Mouse (Mus musculus) adrenal gland (tissue): Measurements from ENCODE around the gene Rpl3.
"Not testable (repeated sequence)": the region's sequence is repeated elsewhere in the genome, so short reads cannot be mapped to it uniquely, and the experiment has no call there.

Experiments used
- intact Hi-C: fragments of 180-260 bp; cut with DNase I; formaldehyde crosslinking; loops from one replicate; pipeline ENCODE4 v1.15.1; 2025
- long read RNA-seq, 2 experiments: library from polyadenylated mRNA; unstranded; transcript quantifications; one replicate each; pipeline ENCODE4 v2.0.0; 2020; ENCODE audit warnings: borderline replicate concordance in 1 of 2; ENCODE audit not compliant: insufficient replicate concordance in 1 of 2

The Rpl3 gene
- long read RNA-seq, experiment 1, transcript Rpl3-201 (10 exons, 1,351 nt), result major isoform, 1,253 of 1,305 reads
- long read RNA-seq, experiment 1, transcript Rpl3-204 (9 exons, 1,877 nt), result minor isoform, 15 of 1,305 reads
- long read RNA-seq, experiment 1, partial matches to known transcripts, result 18 of 1,305 reads
- long read RNA-seq, experiment 1, other reads (novel, unspliced or antisense), result 19 of 1,305 reads
- long read RNA-seq, experiment 2, transcript Rpl3-204 (9 exons, 1,877 nt), result minor isoform, 15 of 1,196 reads
- long read RNA-seq, experiment 2, transcript Rpl3-201 (10 exons, 1,351 nt), result major isoform, 1,124 of 1,196 reads
- long read RNA-seq, experiment 2, partial matches to known transcripts, result 37 of 1,196 reads
- long read RNA-seq, experiment 2, other reads (novel, unspliced or antisense), result 20 of 1,196 reads

- intact Hi-C loops, result no loop called here
Measured at GRCm38 (mm10) chr15:80091121-80091955, at the start of gene Rpl3, which contains the start of gene Syngr1. TSS of gene Rpl3 (minus strand) at chr15:80091868. TSS of gene Syngr1 (plus strand) at chr15:80091334.

GRCm38 (mm10) chr15:80140878-80141277, 49.2 kb upstream of the Rpl3 start:
- intact Hi-C loops, result loop anchor here (10.0 kb wide), 1 partner anchor 74 kb away; no protein-coding TSS in a partner anchor

- intact Hi-C loops, result loop anchor here (10.0 kb wide), 1 partner anchor 74 kb away; no protein-coding TSS in a partner anchor
Measured at GRCm38 (mm10) chr15:80140302-80140701, 48.6 kb upstream of the Rpl3 start.

DNA sequence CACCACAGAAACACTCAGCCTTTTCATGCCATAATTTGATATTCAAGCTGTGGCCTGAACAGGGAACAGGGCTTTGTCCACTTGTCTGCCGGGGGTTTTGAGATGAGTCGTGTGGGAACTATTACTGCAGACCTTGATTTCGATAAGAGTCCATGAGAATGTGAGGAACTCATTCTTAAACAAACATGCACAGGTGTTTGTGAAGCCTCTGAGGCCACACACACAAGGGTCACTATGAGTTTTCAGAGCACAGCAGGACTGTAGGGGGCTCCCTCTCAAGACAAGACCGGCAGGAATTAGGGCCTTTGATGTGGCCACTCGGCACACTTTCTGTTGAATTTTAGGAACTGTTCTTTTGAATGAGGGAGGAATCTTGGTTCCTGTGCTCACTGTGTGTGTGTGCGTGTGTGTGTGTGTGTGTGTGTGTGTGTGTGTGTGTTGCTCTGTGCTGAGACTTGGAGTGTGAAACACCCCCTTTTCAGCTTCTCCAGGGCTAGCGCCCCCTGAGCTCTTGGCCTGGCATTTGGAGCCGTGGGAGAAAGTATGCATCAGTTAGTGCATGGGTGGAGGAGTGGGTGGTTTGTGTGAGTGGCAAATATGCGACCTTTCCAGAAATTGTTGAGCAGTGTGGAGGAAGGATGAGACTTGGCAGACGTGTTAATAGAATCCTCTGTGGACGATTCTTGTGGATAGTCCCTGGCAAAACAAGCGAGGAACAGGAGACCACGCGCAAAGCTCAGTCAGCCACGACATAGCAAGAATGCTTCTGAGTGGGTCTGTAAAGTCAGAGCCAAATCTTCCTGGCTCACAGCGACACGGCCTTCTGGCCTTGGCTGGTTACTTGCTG, 46.5 kb upstream of the Rpl3 start:
- intact Hi-C loops, result no loop called here

GRCm38 (mm10) chr15:80136645-80137044, 45.0 kb upstream of the Rpl3 start:
- intact Hi-C loops, result no loop called here

- intact Hi-C loops, result no loop called here
Measured at GRCm38 (mm10) chr15:80135499-80135898, 43.8 kb upstream of the Rpl3 start.

- intact Hi-C loops, result loop anchor here (5.0 kb wide), 1 partner anchor 47 kb away; no protein-coding TSS in a partner anchor
Measured at GRCm38 (mm10) chr15:80134450-80134847, 42.8 kb upstream of the Rpl3 start.

GRCm38 (mm10) chr15:80133682-80134449, 42.2 kb upstream of the Rpl3 start:
- intact Hi-C loops, result loop anchor here (5.0 kb wide), 1 partner anchor 47 kb away; no protein-coding TSS in a partner anchor

GRCm38 (mm10) chr15:80132993-80133586, 41.4 kb upstream of the Rpl3 start, which contains the start of gene Tab1:
TSS of gene Tab1 (plus strand) at chr15:80133127.
- intact Hi-C loops, result loop anchor here (5.0 kb wide), 1 partner anchor 46 kb away; no protein-coding TSS in a partner anchor

DNA sequence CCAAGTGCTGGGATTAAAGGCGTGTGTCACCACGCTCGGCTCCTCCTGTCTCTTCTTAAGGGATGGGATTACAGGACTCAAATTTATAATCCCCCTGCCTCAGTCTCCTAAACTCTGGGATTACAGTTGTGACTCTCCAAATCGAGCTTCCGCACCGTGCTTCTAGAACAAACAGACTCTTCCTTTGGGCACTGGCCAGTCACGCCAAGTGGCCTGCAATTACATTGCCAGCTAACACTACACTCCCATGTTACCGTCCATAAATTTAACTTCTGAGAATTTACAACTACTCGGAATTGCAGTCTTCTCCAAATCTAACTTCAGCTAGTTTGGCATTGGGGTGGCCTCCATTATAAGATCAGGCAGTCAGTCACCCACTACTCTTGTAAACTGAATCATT, 40.8 kb upstream of the Rpl3 start:
- intact Hi-C loops, result loop anchor here (5.0 kb wide), 1 partner anchor 45 kb away; no protein-coding TSS in a partner anchor

- intact Hi-C loops, result loop anchor here (5.0 kb wide), 1 partner anchor 44 kb away; no protein-coding TSS in a partner anchor
Measured at GRCm38 (mm10) chr15:80131421-80131820, 39.8 kb upstream of the Rpl3 start.

- intact Hi-C loops, result loop anchor here (5.0 kb wide), 1 partner anchor 43 kb away; no protein-coding TSS in a partner anchor
Measured at GRCm38 (mm10) chr15:80130689-80131088, 39.0 kb upstream of the Rpl3 start.

- intact Hi-C loops, result loop anchor here (5.0 kb wide), 1 partner anchor 43 kb away; no protein-coding TSS in a partner anchor
Measured at GRCm38 (mm10) chr15:80129982-80130381, 38.3 kb upstream of the Rpl3 start.

DNA sequence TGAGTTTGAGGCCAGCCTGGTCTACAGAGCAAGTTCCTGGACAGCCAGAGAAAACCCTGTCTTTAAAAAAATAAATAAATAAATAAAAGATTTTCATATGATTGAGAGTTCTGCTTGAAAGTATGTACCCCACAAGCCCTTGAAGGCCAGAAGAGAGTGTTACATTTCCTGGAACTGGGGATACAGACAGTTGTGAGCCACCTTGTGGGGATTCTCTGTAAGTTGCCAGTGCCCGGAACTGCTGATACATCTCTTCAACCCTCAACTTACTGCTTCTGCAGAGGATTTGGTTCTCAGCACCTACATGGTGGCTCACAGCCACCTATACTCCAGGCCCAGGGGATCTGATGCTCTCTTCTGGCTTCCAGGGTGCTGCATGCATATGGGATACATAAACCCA, 35.5 kb upstream of the Rpl3 start:
- intact Hi-C loops, result no loop called here

GRCm38 (mm10) chr15:80124651-80125050, 33.0 kb upstream of the Rpl3 start:
- intact Hi-C loops, result no loop called here

DNA sequence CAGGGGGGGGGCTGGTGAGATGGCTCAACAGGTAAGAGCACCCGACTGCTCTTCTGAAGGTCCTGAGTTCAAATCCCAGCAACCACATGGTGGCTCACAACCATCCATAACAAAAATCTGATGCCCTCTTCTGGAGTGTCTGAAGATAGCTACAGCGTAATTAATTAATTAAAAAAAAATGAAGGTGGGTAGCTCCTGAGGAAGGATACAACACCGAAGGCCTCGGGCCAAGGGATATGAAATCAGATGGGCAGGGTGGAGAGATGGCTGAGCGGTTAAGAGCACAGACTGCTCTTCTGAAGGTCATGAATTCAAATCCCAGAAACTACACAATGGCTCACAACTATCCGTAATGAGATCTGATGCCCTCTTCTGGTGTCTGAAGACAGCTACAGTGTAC, 30.8 kb upstream of the Rpl3 start:
- intact Hi-C loops, result not testable (repeated sequence)

DNA sequence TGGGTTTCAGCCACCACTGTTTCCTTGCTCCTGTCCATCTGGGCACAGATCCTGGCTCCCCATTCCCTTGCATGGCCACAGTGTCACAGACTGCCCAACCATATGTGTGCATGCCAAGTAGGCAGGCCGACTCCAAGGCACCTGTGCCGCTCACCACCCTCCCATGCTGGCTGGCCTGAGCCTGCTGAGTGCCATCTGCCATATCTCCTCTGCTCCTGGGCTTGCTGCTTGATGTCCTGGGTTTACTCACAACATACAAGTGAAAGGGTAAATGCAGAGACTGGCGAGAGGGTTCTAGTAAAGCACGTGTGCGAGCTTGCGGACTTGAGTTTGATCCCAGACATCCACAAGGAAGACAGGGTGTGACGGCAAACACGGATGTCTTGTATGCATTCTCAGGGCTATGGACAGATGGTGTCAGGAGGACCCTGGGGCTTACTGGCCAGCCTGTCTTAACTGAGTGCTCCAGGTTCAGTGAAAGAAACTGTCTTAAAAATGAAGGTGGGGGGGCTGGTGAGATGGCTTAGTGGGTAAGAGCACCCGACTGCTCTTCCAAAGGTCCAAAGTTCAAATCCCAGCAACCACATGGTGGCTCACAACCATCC, 30.2 kb upstream of the Rpl3 start:
- intact Hi-C loops, result no loop called here

DNA sequence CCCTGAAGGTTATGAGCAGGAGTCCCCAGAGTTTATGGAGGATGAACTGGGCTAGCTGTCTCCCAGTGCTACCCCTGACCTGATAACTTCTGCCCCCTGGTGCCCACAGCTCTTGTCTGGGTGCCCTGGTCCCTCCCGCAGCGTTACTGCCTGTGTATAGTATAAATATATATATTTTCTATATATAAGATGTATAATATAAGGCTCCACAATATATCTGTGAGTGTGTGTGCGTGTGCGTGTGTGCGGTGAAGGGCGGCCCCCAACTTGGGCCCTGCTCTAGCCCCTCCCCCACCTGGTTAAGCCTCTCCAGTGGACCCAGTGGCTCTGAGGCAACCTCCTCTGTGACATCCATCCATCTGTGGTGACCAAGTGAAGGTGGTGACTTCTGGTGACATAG, 27.4 kb upstream of the Rpl3 start:
- intact Hi-C loops, result no loop called here

- intact Hi-C loops, result no loop called here
Measured at GRCm38 (mm10) chr15:80117154-80117553, 25.5 kb upstream of the Rpl3 start.
